Mouse (Mus musculus): ENCODE measurements around the gene Cage1. TPM values are rescaled to one million over a fixed set of nuclear protein-coding genes. Genes with fewer than 3 reads are reported as not detected.
A peak's percentile ranks its signal among the peaks of the same experiment; 100 is the strongest.

Cage1 gene
- total and polyA plus RNA-seq, 3 experiments = 0.33 to 7.2 (median 2.9) TPM

- Histone ChIP-seq H3K27me3 (ENCODE audit: insufficient read depth, low read length) (no peaks in the 10 kb centered on the region), H3K36me3 (replicated peaks) (peaks cover 92% of the 10 kb centered on the region), H3K9me3 (replicated peaks) (no peaks in the 10 kb centered on the region), H3K4me3 (ENCODE audit: low read depth, low read length) (no peak overlapping the region), H3K4me1 (ENCODE audit: insufficient read depth, low read depth, low read length) (peaks cover 3% of the 10 kb centered on the region; the same call in 1 of the 2 replicates)
- ATAC-seq (ENCODE audit: extremely low read depth, insufficient number of reproducible peaks, low FRiP score, poor library complexity, severe bottlenecking) = no peak
- DNase-seq (ENCODE audit: low spot score) = no peak
- no peak for TF ChIP-seq GATA2 (IDR thresholded peaks at IDR 0.05; ENCODE audit: borderline replicate concordance, low read depth, low read length)
- no peak for TF ChIP-seq POLR2AphosphoS5 (IDR thresholded peaks at IDR 0.05; ENCODE audit: insufficient replicate concordance, low read depth, low read length)
- TF ChIP-seq GATA1 (IDR thresholded peaks at IDR 0.05; ENCODE audit: borderline replicate concordance, low read length) = no peak
- no peak for TF ChIP-seq TAL1 (conservative IDR thresholded peaks at IDR 0.05; ENCODE audit: low read depth, low read length)
- no peak for TF ChIP-seq CTCF (IDR thresholded peaks at IDR 0.05; ENCODE audit: low read depth, low read length)
Observed at GRCm38 (mm10) chr13:38049888-38050287, 13.0 kb upstream of the Cage1 start.

DNA sequence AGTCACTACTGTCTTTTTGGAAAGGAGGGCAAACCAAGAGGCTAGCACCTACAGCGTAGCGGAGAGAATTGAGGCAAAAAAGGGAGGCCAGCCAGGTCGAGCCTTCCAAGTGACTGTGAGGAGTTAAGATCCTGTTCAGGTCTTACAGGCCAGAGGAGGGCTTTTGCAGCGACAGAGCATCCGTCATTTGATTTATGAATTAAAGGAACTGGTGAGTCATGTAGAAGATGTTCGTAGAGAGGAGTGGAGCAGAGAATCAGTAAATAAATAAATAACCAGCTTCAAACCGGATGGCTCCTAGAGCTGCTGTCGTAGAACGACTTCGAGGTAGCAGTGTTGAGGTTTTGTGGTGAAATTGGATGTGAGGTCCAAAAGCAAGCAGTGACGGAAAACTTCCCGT, 942 bp upstream of the Cage1 start:
- Histone ChIP-seq H3K4me1 (ENCODE audit: insufficient read depth, low read depth, low read length) (peaks cover 30% of the 10 kb centered on the region), H3K27me3 (ENCODE audit: insufficient read depth, low read length) (no peaks in the 10 kb centered on the region), H3K4me3 (ENCODE audit: low read depth, low read length) (peak overlapping the region; percentile 92), H3K9me3 (replicated peaks) (no peaks in the 10 kb centered on the region), H3K36me3 (replicated peaks) (peaks cover 46% of the 10 kb centered on the region)
- no peak for DNase-seq (ENCODE audit: low spot score)
- ATAC-seq (ENCODE audit: extremely low read depth, insufficient number of reproducible peaks, low FRiP score, poor library complexity, severe bottlenecking) = no peak
- TF ChIP-seq CTCF (IDR thresholded peaks at IDR 0.05; ENCODE audit: low read depth, low read length) (no peak), POLR2AphosphoS5 (IDR thresholded peaks at IDR 0.05; ENCODE audit: insufficient replicate concordance, low read depth, low read length) (no peak), GATA2 (IDR thresholded peaks at IDR 0.05; ENCODE audit: borderline replicate concordance, low read depth, low read length) (no peak), GATA1 (IDR thresholded peaks at IDR 0.05; ENCODE audit: borderline replicate concordance, low read length) (no peak), TAL1 (conservative IDR thresholded peaks at IDR 0.05; ENCODE audit: low read depth, low read length) (no peak)

- Histone ChIP-seq H3K9me3 (replicated peaks) (no peaks in the 10 kb centered on the region), H3K36me3 (replicated peaks) (peaks cover 36% of the 10 kb centered on the region), H3K4me1 (ENCODE audit: insufficient read depth, low read depth, low read length) (peaks cover 30% of the 10 kb centered on the region), H3K27me3 (ENCODE audit: insufficient read depth, low read length) (no peaks in the 10 kb centered on the region), H3K4me3 (ENCODE audit: low read depth, low read length) (peak within 1 kb of the TSS; percentile 92)
- 0 out of 2 replicates have a peak, but pooled peaks have one; percentile 24 for ATAC-seq (ENCODE audit: extremely low read depth, insufficient number of reproducible peaks, low FRiP score, poor library complexity, severe bottlenecking)
- TF ChIP-seq POLR2AphosphoS5 (IDR thresholded peaks at IDR 0.05; ENCODE audit: insufficient replicate concordance, low read depth, low read length) = no peak
- no peak for TF ChIP-seq GATA1 (IDR thresholded peaks at IDR 0.05; ENCODE audit: borderline replicate concordance, low read length)
- no peak for TF ChIP-seq GATA2 (IDR thresholded peaks at IDR 0.05; ENCODE audit: borderline replicate concordance, low read depth, low read length)
- no peak for TF ChIP-seq TAL1 (conservative IDR thresholded peaks at IDR 0.05; ENCODE audit: low read depth, low read length)
- TF ChIP-seq CTCF (IDR thresholded peaks at IDR 0.05; ENCODE audit: low read depth, low read length) = no peak
- DNase-seq (ENCODE audit: low spot score) = no peak
Observed at GRCm38 (mm10) chr13:38036343-38037043, 376 bp downstream of the Cage1 start, which contains the start of gene Riok1. Gene Riok1 (plus strand): TSS chr13:38036995.

- no peaks in the 10 kb centered on the region for H3K4me1 ChIP-seq (ENCODE audit: insufficient read depth, low read depth, low read length)
- DNase-seq (ENCODE audit: low spot score) (no peak), ATAC-seq (ENCODE audit: extremely low read depth, insufficient number of reproducible peaks, low FRiP score, poor library complexity, severe bottlenecking) (no peak)
- H3K27me3 ChIP-seq (ENCODE audit: insufficient read depth, low read length) = no peaks in the 10 kb centered on the region
- TF ChIP-seq GATA1 (IDR thresholded peaks at IDR 0.05; ENCODE audit: borderline replicate concordance, low read length) = no peak
- TF ChIP-seq GATA2 (IDR thresholded peaks at IDR 0.05; ENCODE audit: borderline replicate concordance, low read depth, low read length) = no peak
- no peak for TF ChIP-seq POLR2AphosphoS5 (IDR thresholded peaks at IDR 0.05; ENCODE audit: insufficient replicate concordance, low read depth, low read length)
- TF ChIP-seq CTCF (IDR thresholded peaks at IDR 0.05; ENCODE audit: low read depth, low read length) = no peak
- no peak for TF ChIP-seq TAL1 (conservative IDR thresholded peaks at IDR 0.05; ENCODE audit: low read depth, low read length)
- peaks cover 5% of the 10 kb centered on the region for H3K36me3 ChIP-seq (replicated peaks)
- no peaks in the 10 kb centered on the region for H3K9me3 ChIP-seq (replicated peaks)
- H3K4me3 ChIP-seq (ENCODE audit: low read depth, low read length) = no peak overlapping the region
Observed at GRCm38 (mm10) chr13:38028407-38028806, 8.5 kb downstream of the Cage1 start.

DNA sequence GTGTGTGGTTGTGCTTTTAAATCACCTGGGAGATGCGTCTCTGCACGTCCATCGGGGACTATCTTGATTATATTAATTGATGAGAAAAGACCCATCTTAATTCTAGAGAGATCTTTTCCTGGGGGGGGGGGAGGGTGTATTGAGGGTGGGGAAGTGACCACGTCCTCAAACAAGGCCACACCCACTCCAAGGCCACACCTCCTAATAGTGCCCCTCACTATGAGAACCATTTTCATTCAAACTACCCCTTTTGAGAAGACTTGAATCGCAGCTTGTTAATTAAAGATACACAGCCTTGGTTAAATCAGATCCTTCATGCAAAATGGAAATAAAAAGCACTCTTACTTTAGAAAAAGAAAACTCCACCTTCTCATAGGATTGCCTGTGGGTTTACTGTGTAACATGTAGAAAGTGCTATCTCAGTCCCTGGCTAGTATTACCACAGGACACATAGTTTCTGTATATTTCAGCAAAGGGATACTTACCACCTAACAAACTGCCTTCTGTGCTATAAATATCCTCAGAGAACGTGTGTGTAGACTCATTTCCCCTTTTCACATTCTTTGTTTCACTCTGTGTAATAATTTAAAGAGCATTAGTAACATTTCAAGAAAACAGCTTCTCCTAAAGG, 9.1 kb downstream of the Cage1 start:
- ATAC-seq (ENCODE audit: extremely low read depth, insufficient number of reproducible peaks, low FRiP score, poor library complexity, severe bottlenecking) (no peak), DNase-seq (ENCODE audit: low spot score) (no peak)
- Histone ChIP-seq H3K9me3 (replicated peaks) (no peaks in the 10 kb centered on the region), H3K36me3 (replicated peaks) (peaks cover 5% of the 10 kb centered on the region), H3K27me3 (ENCODE audit: insufficient read depth, low read length) (no peaks in the 10 kb centered on the region), H3K4me1 (ENCODE audit: insufficient read depth, low read depth, low read length) (no peaks in the 10 kb centered on the region), H3K4me3 (ENCODE audit: low read depth, low read length) (no peak overlapping the region)
- TF ChIP-seq POLR2AphosphoS5 (IDR thresholded peaks at IDR 0.05; ENCODE audit: insufficient replicate concordance, low read depth, low read length) (no peak), GATA2 (IDR thresholded peaks at IDR 0.05; ENCODE audit: borderline replicate concordance, low read depth, low read length) (no peak), TAL1 (conservative IDR thresholded peaks at IDR 0.05; ENCODE audit: low read depth, low read length) (no peak), CTCF (IDR thresholded peaks at IDR 0.05; ENCODE audit: low read depth, low read length) (no peak), GATA1 (IDR thresholded peaks at IDR 0.05; ENCODE audit: borderline replicate concordance, low read length) (no peak)

DNA sequence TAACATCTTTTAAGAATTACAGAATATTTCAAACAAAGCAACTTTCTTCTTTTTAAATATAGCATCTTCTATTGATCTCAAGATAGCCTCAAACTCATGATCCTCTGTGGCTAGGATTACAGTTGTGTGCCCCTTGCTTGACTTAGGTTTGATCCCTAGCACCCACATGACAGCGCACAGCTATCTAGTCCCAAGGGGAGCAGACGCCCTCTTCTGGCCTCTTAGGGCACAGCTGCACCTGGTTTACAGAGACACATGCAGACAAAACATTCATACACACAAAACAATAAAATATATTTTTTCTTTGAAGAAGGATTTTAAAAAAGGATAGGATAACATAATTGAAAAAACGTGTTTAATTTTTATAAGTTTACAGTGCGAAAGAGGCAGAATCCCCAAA, 11.0 kb downstream of the Cage1 start:
- no peak for DNase-seq (ENCODE audit: low spot score)
- TF ChIP-seq TAL1 (conservative IDR thresholded peaks at IDR 0.05; ENCODE audit: low read depth, low read length) = no peak
- TF ChIP-seq GATA1 (IDR thresholded peaks at IDR 0.05; ENCODE audit: borderline replicate concordance, low read length) = no peak
- TF ChIP-seq POLR2AphosphoS5 (IDR thresholded peaks at IDR 0.05; ENCODE audit: insufficient replicate concordance, low read depth, low read length) = no peak
- TF ChIP-seq CTCF (IDR thresholded peaks at IDR 0.05; ENCODE audit: low read depth, low read length) = no peak
- no peak for TF ChIP-seq GATA2 (IDR thresholded peaks at IDR 0.05; ENCODE audit: borderline replicate concordance, low read depth, low read length)
- no peak overlapping the region for H3K4me3 ChIP-seq (ENCODE audit: low read depth, low read length)

More for the DNA sequence above, 11.0 kb downstream of the Cage1 start:
- Histone ChIP-seq H3K4me1 (ENCODE audit: insufficient read depth, low read depth, low read length) (no peaks in the 10 kb centered on the region), H3K36me3 (replicated peaks) (peaks cover 2% of the 10 kb centered on the region), H3K27me3 (ENCODE audit: insufficient read depth, low read length) (no peaks in the 10 kb centered on the region), H3K9me3 (replicated peaks) (no peaks in the 10 kb centered on the region)
- no peak for ATAC-seq (ENCODE audit: extremely low read depth, insufficient number of reproducible peaks, low FRiP score, poor library complexity, severe bottlenecking)
